Mouse (Mus musculus) heart, adult 2 months (tissue): ENCODE measurements around the gene Icos. TPM values are rescaled to one million over a fixed set of nuclear protein-coding genes. Genes with fewer than 3 reads are reported as not detected.

Experiments
- DNase-seq, 2 experiments: peaks; one replicate each; pipeline ENCODE4 v3.0.0; 2021
- H3K27ac ChIP-seq: fragments of 200-600 bp; 2 replicates; pipeline ENCODE4 v1.8.1; 2022
- H3K27me3 ChIP-seq: fragments of 200-500 bp; 2 replicates; pipeline ENCODE4 v1.6.1; 2012; ENCODE audit warnings: mild to moderate bottlenecking, low read length, inconsistent platforms, mixed read lengths; ENCODE audit not compliant: control insufficient read depth, insufficient read depth
- H3K36me3 ChIP-seq: fragments of 200-500 bp; 2 replicates; pipeline ENCODE4 v1.6.1; 2012; ENCODE audit warnings: low read length, inconsistent platforms; ENCODE audit not compliant: control insufficient read depth, insufficient read depth
- H3K4me1 ChIP-seq: fragments of 200-500 bp; 2 replicates; pipeline ENCODE4 v1.6.1; 2011; ENCODE audit warnings: low read length; ENCODE audit not compliant: control insufficient read depth, insufficient read depth
- H3K4me3 ChIP-seq: fragments of 200-600 bp; 2 replicates; pipeline ENCODE4 v1.8.1; 2022
- H3K79me2 ChIP-seq: fragments of 200-500 bp; replicated peaks from 2 replicates; pipeline ENCODE4 v1.6.1; 2012; ENCODE audit warnings: mild to moderate bottlenecking, inconsistent platforms, low read length, moderate library complexity, mixed read lengths; ENCODE audit not compliant: control insufficient read depth, insufficient read depth
- H3K9ac ChIP-seq: fragments of 200-500 bp; 2 replicates; pipeline ENCODE4 v1.6.1; 2012; ENCODE audit warnings: low read depth, mild to moderate bottlenecking, control low read depth, inconsistent platforms, low read length, mixed read lengths
- CTCF ChIP-seq: fragments of 200-600 bp; IDR thresholded peaks from 2 replicates; pipeline ENCODE4 v1.8.1; 2022; ENCODE audit warnings: antibody characterized with exemption, mild to moderate bottlenecking, moderate library complexity
- EP300 ChIP-seq: fragments of 200-500 bp; IDR thresholded peaks from 2 replicates; pipeline ENCODE4 v1.6.1; 2011; ENCODE audit warnings: low read depth, low read length, control low read depth; ENCODE audit not compliant: insufficient read depth
- POLR2A ChIP-seq: fragments of 200-500 bp; IDR thresholded peaks from 2 replicates; pipeline ENCODE4 v1.6.1; 2011; ENCODE audit warnings: mild to moderate bottlenecking, low read depth, low read length, control low read depth; ENCODE audit not compliant: insufficient read depth
- WGBS: fragments of 180-500 bp; shearing (Covaris S2); methylation state at CpG from one replicate; pipeline ENCODE4 v1.1.7; 2018; 5-methylcytosine and 5-hydroxymethylcytosine counted together
- intact Hi-C: fragments of 180-260 bp; cut with DNase I; formaldehyde crosslinking; loops from one replicate; pipeline ENCODE4 v1.15.1; 2025
- polyA plus RNA-seq: library from polyadenylated mRNA; depleted of rRNA; stranded (reverse); fragments of >200 nt; gene quantifications from 2 replicates; pipeline ENCODE4 v1.2.3, GENCODE M21; 2012
- total RNA-seq, 2 experiments: library from RNA; stranded (reverse); gene quantifications; 2 replicates each; pipeline ENCODE4 v1.2.3; 2021

Gene Icos
- total and polyA plus RNA-seq, 3 experiments, result 0.18 to 0.21 (median 0.18) TPM

GRCm38 (mm10) chr1:60938974-60939373, 38.8 kb upstream of the Icos start:
- DNase-seq, result no peak
- Histone ChIP-seq H3K4me1 (peaks cover 3% of the 10 kb centered on the region), H3K27me3 (no peaks in the 10 kb centered on the region), H3K27ac (no peak overlapping the region), H3K4me3 (no peak overlapping the region), H3K9ac (no peak overlapping the region), H3K79me2 (no peaks in the 10 kb centered on the region), H3K36me3 (peaks cover 6% of the 10 kb centered on the region; the same call in 1 of the 2 replicates)
- TF ChIP-seq CTCF (no peak), EP300 (no peak), POLR2A (no peak)
- 68% methylated on average over 5 of the region's 5 CpGs for WGBS
- intact Hi-C loops, result no loop called here

- Histone ChIP-seq H3K9ac (no peak overlapping the region), H3K4me1 (peaks cover 3% of the 10 kb centered on the region), H3K27ac (no peak overlapping the region), H3K79me2 (no peaks in the 10 kb centered on the region), H3K36me3 (peaks cover 6% of the 10 kb centered on the region; the same call in 1 of the 2 replicates), H3K27me3 (no peaks in the 10 kb centered on the region), H3K4me3 (no peak overlapping the region)
- TF ChIP-seq EP300 (no peak), CTCF (no peak), POLR2A (no peak)
- intact Hi-C loops, result no loop called here
- 77% methylated on average over 3 of the region's 3 CpGs for WGBS
- no peak for DNase-seq
Observed at GRCm38 (mm10) chr1:60940023-60940422, 37.7 kb upstream of the Icos start.

DNA sequence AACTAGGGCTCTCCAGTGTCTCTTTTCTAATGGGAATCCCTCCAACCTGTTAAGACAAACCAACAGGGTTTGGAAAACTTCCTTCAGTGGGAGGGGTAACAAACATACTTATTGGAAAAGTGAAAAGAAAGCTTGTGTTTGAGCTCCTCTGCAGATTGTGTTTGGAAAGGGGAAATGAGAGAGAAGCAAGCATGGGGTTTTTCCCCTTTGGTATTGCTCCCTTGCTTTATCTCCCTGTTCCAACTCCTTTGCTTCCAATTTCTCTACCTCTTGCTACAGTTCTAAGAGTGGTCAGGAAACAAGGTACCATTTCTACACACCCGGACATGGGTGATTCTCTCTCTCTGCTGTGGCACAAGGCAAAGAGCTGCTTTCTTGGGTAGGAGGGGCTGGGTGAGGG, 37.1 kb upstream of the Icos start:
- no peak for TF ChIP-seq POLR2A
- Histone ChIP-seq H3K4me3 (no peak overlapping the region), H3K36me3 (peaks cover 4% of the 10 kb centered on the region; the same call in 1 of the 2 replicates), H3K27me3 (no peaks in the 10 kb centered on the region), H3K27ac (no peak overlapping the region), H3K4me1 (peaks cover 3% of the 10 kb centered on the region), H3K79me2 (no peaks in the 10 kb centered on the region), H3K9ac (no peak overlapping the region)
- 88% methylated on average over 1 of the region's 1 CpGs for WGBS
- DNase-seq, result no peak
- intact Hi-C loops, result no loop called here

DNA sequence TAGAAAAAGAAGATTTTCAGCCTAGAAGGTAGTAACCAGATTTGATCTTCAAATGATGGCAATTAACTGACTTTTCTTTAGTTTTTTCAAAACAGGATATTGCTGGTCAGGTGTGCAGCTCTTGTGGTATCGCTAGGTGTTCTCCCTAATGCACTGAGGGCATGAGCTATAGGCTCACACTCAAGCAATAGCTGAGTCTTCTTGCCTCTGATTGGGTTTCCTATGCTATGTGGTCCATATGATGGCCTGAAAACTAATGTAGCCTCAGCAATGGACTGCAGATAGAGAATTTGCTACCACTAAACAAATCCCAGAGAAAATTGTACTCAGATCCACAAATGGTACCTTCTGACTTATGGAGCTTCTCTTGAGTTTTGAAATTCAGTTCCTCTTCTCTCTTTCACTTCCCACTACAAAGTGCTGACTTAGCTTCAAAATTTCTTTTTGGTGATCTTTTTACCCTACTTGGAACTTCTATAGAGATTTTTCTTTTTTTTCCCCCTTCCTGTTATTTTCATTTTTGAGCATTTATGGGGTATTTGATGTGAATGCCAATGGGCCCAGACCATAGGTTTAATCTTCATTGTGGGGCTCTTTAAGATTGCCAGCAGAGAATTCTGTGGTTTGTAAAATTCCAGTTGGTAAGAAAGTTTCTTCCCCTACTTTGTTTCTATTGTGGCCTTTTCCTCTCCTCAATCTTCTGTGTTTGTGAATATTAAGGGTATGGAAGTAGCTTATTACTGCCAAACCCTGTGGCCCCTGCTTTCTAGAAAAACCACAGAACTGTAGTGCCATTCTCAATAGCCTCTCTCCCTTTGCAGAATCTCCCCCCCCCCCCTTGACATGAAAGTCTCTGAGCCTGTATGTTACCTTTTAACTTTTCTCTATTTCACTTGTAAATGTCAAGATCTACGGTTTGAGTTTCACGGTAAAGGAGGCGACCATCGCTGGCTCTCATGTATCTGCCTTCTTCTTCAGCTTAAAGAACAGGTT, 36.4 kb upstream of the Icos start:
- Histone ChIP-seq H3K9ac (no peak overlapping the region), H3K27me3 (no peaks in the 10 kb centered on the region), H3K79me2 (no peaks in the 10 kb centered on the region), H3K27ac (no peak overlapping the region), H3K4me3 (no peak overlapping the region), H3K36me3 (peaks cover 2% of the 10 kb centered on the region; the same call in 1 of the 2 replicates), H3K4me1 (peaks cover 3% of the 10 kb centered on the region)
- intact Hi-C loops, result no loop called here
- no peak for DNase-seq
- TF ChIP-seq CTCF (no peak), POLR2A (no peak), EP300 (no peak)
- WGBS, result 92% methylated on average over 5 of the region's 5 CpGs

DNA sequence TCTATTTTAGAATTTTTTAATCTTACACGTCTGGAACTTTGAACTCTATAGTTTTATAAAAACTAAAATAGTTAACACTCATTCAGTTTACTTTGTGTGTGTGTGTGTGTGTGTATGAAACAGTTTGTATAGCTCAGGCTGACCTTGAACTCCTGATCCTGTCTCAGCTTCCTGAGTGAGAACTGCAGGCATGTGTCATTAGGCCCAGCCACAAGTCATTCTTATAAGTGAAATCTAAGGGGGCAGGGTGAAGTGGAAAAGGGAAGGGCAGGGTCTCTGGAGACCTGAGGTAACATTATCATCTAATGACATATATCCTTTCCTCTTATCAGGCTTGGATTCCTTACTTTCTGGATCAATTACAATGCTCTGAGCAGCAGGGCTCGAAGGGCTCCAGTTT, 34.8 kb upstream of the Icos start:
- no peak overlapping the region for H3K4me3 ChIP-seq
- intact Hi-C loops, result no loop called here
- TF ChIP-seq EP300 (no peak), POLR2A (no peak), CTCF (no peak)
- peaks cover 2% of the 10 kb centered on the region; the same call in 1 of the 2 replicates for H3K4me1 ChIP-seq
- no peaks in the 10 kb centered on the region for H3K27me3 ChIP-seq
- no peak overlapping the region for H3K27ac ChIP-seq
- no peak for DNase-seq
- no peaks in the 10 kb centered on the region for H3K79me2 ChIP-seq
- 75% methylated on average over 2 of the region's 2 CpGs for WGBS
- no peaks in the 10 kb centered on the region for H3K36me3 ChIP-seq
- no peak overlapping the region for H3K9ac ChIP-seq

DNA sequence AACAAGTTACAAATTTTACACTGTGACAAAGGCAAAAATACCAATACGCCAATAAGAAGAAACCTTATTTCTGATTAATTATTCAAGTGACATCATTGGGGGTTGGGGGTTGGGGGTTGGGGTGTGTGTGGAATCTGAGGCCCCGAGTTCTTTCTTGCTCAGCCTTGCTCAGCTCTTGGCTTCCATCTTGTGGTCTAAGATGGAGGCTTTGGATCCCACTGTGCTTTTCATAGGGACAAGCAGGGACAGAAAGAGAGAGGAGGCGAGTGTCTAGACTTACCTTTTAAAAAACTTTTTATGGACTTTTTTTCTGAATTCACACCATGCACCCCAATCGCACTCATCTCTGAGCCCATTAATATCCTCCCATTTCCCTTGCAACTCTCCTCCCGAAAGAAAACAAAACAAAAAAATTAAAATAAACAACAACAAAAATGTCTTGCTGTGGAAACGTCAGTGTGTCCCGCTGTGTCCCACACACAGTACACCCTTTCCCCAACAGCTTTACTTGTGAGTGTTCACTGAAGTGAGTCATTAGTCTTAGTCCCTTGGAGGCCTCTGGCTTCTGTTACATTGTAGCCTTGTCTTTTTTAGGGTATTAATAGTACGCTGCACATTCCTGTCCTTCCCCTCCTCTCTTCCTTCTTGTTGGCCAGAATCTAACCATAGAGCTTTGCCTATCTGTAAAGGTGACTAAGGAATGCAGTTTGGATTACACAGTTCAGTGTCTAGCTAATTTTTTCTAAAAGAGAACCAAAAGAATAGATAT, 31.9 kb upstream of the Icos start:
- no peaks in the 10 kb centered on the region for H3K27me3 ChIP-seq
- H3K36me3 ChIP-seq, result no peaks in the 10 kb centered on the region
- no peaks in the 10 kb centered on the region; the same call in 1 of the 2 replicates for H3K4me1 ChIP-seq
- intact Hi-C loops, result no loop called here
- no peak for DNase-seq
- no peaks in the 10 kb centered on the region for H3K79me2 ChIP-seq
- H3K27ac ChIP-seq, result no peak overlapping the region
- no peak overlapping the region for H3K4me3 ChIP-seq
- WGBS, result 68% methylated on average over 8 of the region's 8 CpGs
- H3K9ac ChIP-seq, result no peak overlapping the region
- TF ChIP-seq POLR2A (no peak), CTCF (no peak)
